Mouse (Mus musculus) myocyte (in vitro differentiated cells): ENCODE data around the gene Lyve1. TPM values are rescaled to one million over a fixed set of nuclear protein-coding genes. Genes with fewer than 3 reads are reported as not detected.

Experiments used
- H3K27me3 ChIP-seq: one replicate; pipeline ENCODE4 v1.6.1; 2011; ENCODE audit not compliant: control insufficient read depth, insufficient read depth, insufficient read length
- H3K36me3 ChIP-seq: one replicate; pipeline ENCODE4 v1.6.1; 2011; ENCODE audit not compliant: control insufficient read depth, insufficient read depth
- H3K4me2 ChIP-seq: one replicate; pipeline ENCODE4 v1.6.1; 2011; ENCODE audit warnings: low read depth, control low read depth
- H3K4me3 ChIP-seq: one replicate; pipeline ENCODE4 v1.5.1; 2011; ENCODE audit warnings: mild to moderate bottlenecking, control low read depth, moderate library complexity
- H3K79me2 ChIP-seq: one replicate; pipeline ENCODE4 v1.6.1; 2011; ENCODE audit not compliant: control insufficient read depth, insufficient read depth
- H3ac ChIP-seq: one replicate; pipeline ENCODE4 v1.6.1; 2011; ENCODE audit not compliant: control insufficient read depth, insufficient read length
- CEBPB ChIP-seq: IDR thresholded peaks from 2 replicates; pipeline ENCODE4 v1.6.1; 2011; ENCODE audit warnings: mild to moderate bottlenecking, moderate library complexity; ENCODE audit not compliant: poor library complexity, insufficient read depth, severe bottlenecking
- E2F4 ChIP-seq: IDR thresholded peaks from one replicate; pipeline ENCODE4 v1.6.1; 2011; ENCODE audit warnings: mild to moderate bottlenecking, control low read depth, moderate library complexity; ENCODE audit not compliant: insufficient read depth
- MAX ChIP-seq: IDR thresholded peaks from one replicate; pipeline ENCODE4 v1.6.1; 2011; ENCODE audit warnings: low read depth, mild to moderate bottlenecking, control low read depth
- MYOD1 ChIP-seq, 3 experiments: IDR thresholded peaks; one replicate each; pipeline ENCODE4 v1.6.1; 2011; ENCODE audit warnings: control low read depth in 2 of 3, low read depth in 2 of 3, mild to moderate bottlenecking in 2 of 3, moderate library complexity in 1 of 3; ENCODE audit not compliant: insufficient read length in 2 of 3, control insufficient read depth in 1 of 3
- MYOG ChIP-seq, 3 experiments: IDR thresholded peaks; one replicate each; pipeline ENCODE4 v1.6.1; 2011; ENCODE audit warnings: control low read depth in 2 of 3, low read depth in 2 of 3, mild to moderate bottlenecking in 2 of 3; ENCODE audit not compliant: insufficient read length in 2 of 3, control insufficient read depth in 1 of 3, insufficient read depth in 1 of 3
- POLR2A ChIP-seq: IDR thresholded peaks from one replicate; pipeline ENCODE4 v1.6.1; 2011; ENCODE audit warnings: low read depth, mild to moderate bottlenecking, control low read depth, moderate library complexity; ENCODE audit not compliant: insufficient read length
- POLR2AphosphoS2 ChIP-seq: IDR thresholded peaks from one replicate; pipeline ENCODE4 v1.6.1; 2011; ENCODE audit warnings: low read depth, control low read depth; ENCODE audit not compliant: insufficient read length
- REST ChIP-seq: IDR thresholded peaks from one replicate; pipeline ENCODE4 v1.6.1; 2011; ENCODE audit warnings: mild to moderate bottlenecking, control low read depth, moderate library complexity; ENCODE audit not compliant: insufficient read depth, insufficient read length
- SRF ChIP-seq: IDR thresholded peaks from one replicate; pipeline ENCODE4 v1.6.1; 2011; ENCODE audit warnings: low read depth; ENCODE audit not compliant: control insufficient read depth, insufficient read length
- TCF12 ChIP-seq: IDR thresholded peaks from one replicate; pipeline ENCODE4 v1.6.1; 2011; ENCODE audit warnings: mild to moderate bottlenecking, control low read depth; ENCODE audit not compliant: poor library complexity, insufficient read depth, severe bottlenecking
- TCF3 ChIP-seq: IDR thresholded peaks from one replicate; pipeline ENCODE4 v1.6.1; 2011; ENCODE audit warnings: low read depth, control low read depth; ENCODE audit not compliant: insufficient read length
- USF1 ChIP-seq: IDR thresholded peaks from one replicate; pipeline ENCODE4 v1.6.1; 2011; ENCODE audit warnings: low read depth, mild to moderate bottlenecking, control low read depth, moderate library complexity
- polyA plus RNA-seq: library from polyadenylated mRNA; unstranded; fragments of >200 nt; fragmentation: generic; extraction: Trizol; gene quantifications from one replicate; pipeline ENCODE4 v1.2.1, GENCODE M21; 2012; ENCODE audit warnings: missing spikeins

Gene Lyve1
- polyA plus RNA-seq, 1 experiment: not detected

GRCm38 (mm10) chr7:110866021-110866420 lies 3.0 kb upstream of the Lyve1 start:
- no peaks in the 10 kb centered on the region for H3K27me3 ChIP-seq
- H3ac ChIP-seq: no peak overlapping the region
- TF ChIP-seq USF1 (no peak), REST (no peak), CEBPB (no peak), MYOD1 (IDR thresholded peaks at IDR 0.05; ENCODE audit: control insufficient read depth in 1 of 3, insufficient read length in 2 of 3, low read depth in 2 of 3) (no peak)
- no peaks in the 10 kb centered on the region for H3K79me2 ChIP-seq
- no peak overlapping the region for H3K4me3 ChIP-seq
- H3K4me2 ChIP-seq: no peak overlapping the region
- H3K36me3 ChIP-seq: no peaks in the 10 kb centered on the region

- H3K36me3 ChIP-seq: no peaks in the 10 kb centered on the region
- H3K4me3 ChIP-seq: no peak overlapping the region
- no peak overlapping the region for H3K4me2 ChIP-seq
- TF ChIP-seq MYOG (IDR thresholded peaks at IDR 0.05; ENCODE audit: control insufficient read depth in 1 of 3, insufficient read depth in 1 of 3, insufficient read length in 2 of 3, low read depth in 2 of 3) (no peak), MYOD1 (IDR thresholded peaks at IDR 0.05; ENCODE audit: control insufficient read depth in 1 of 3, insufficient read length in 2 of 3, low read depth in 2 of 3) (no peak), MAX (no peak), CEBPB (no peak), E2F4 (no peak), SRF (no peak), TCF12 (no peak), POLR2A (no peak), REST (no peak), TCF3 (no peak)
- no peaks in the 10 kb centered on the region for H3K79me2 ChIP-seq
- no peak overlapping the region for H3ac ChIP-seq
- no peaks in the 10 kb centered on the region for H3K27me3 ChIP-seq
Measured at GRCm38 (mm10) chr7:110865570-110865969, 2.5 kb upstream of the Lyve1 start.

GRCm38 (mm10) chr7:110865038-110865437 lies 2.0 kb upstream of the Lyve1 start:
- Histone ChIP-seq H3K4me3 (no peak overlapping the region), H3K27me3 (no peaks in the 10 kb centered on the region), H3ac (no peak overlapping the region), H3K36me3 (no peaks in the 10 kb centered on the region), H3K4me2 (peak overlapping the region; percentile 21), H3K79me2 (no peaks in the 10 kb centered on the region)
- TF ChIP-seq USF1: peak; percentile 82
- no peak for TF ChIP-seq E2F4
- TF ChIP-seq MYOD1 (IDR thresholded peaks at IDR 0.05; ENCODE audit: control insufficient read depth in 1 of 3, insufficient read length in 2 of 3, low read depth in 2 of 3): peak; percentile 9 to 88 (median 87)

- no peak overlapping the region for H3K4me3 ChIP-seq
- H3K79me2 ChIP-seq: no peaks in the 10 kb centered on the region
- H3ac ChIP-seq: no peak overlapping the region
- H3K27me3 ChIP-seq: no peaks in the 10 kb centered on the region
- no peak overlapping the region for H3K4me2 ChIP-seq
- TF ChIP-seq TCF3 (no peak), MYOD1 (IDR thresholded peaks at IDR 0.05; ENCODE audit: control insufficient read depth in 1 of 3, insufficient read length in 2 of 3, low read depth in 2 of 3) (no peak), TCF12 (no peak), MYOG (IDR thresholded peaks at IDR 0.05; ENCODE audit: control insufficient read depth in 1 of 3, insufficient read depth in 1 of 3, insufficient read length in 2 of 3, low read depth in 2 of 3) (no peak), POLR2A (no peak), CEBPB (no peak), USF1 (no peak), MAX (no peak), E2F4 (no peak), REST (no peak), SRF (no peak), POLR2AphosphoS2 (no peak)
- H3K36me3 ChIP-seq: no peaks in the 10 kb centered on the region
Measured at GRCm38 (mm10) chr7:110860129-110860528, 2.9 kb downstream of the Lyve1 start.

- Histone ChIP-seq H3K4me2 (no peak overlapping the region), H3K36me3 (no peaks in the 10 kb centered on the region), H3ac (no peak overlapping the region), H3K27me3 (no peaks in the 10 kb centered on the region), H3K79me2 (no peaks in the 10 kb centered on the region), H3K4me3 (no peak overlapping the region)
- no peak for TF ChIP-seq POLR2A
Measured at GRCm38 (mm10) chr7:110855604-110856003, 7.4 kb downstream of the Lyve1 start.
